Mouse (Mus musculus) liver, adult 2 months (tissue): ENCODE data around the gene Atp5l. TPM values are rescaled to one million over a fixed set of nuclear protein-coding genes. Genes with fewer than 3 reads are reported as not detected.

Experiments used
- DNase-seq: peaks from one replicate; pipeline ENCODE4 v3.0.0-alpha.2; 2011; ENCODE audit warnings: low read depth, low spot score; ENCODE audit errors: extremely low read depth
- H3K27ac ChIP-seq: fragments of 200-500 bp; replicated peaks from 2 replicates; pipeline ENCODE4 v1.5.1; 2012; ENCODE audit warnings: low read depth, mild to moderate bottlenecking, control low read depth, inconsistent platforms, low read length; ENCODE audit not compliant: insufficient read depth
- H3K27me3 ChIP-seq: fragments of 200-500 bp; 2 replicates; pipeline ENCODE4 v1.6.1; 2012; ENCODE audit warnings: mild to moderate bottlenecking, moderate library complexity, low read length, inconsistent platforms; ENCODE audit not compliant: control insufficient read depth, insufficient read depth
- H3K36me3 ChIP-seq: fragments of 200-500 bp; 2 replicates; pipeline ENCODE4 v1.6.1; 2012; ENCODE audit warnings: low read length, inconsistent platforms; ENCODE audit not compliant: control insufficient read depth, insufficient read depth
- H3K4me1 ChIP-seq: fragments of 200-500 bp; 2 replicates; pipeline ENCODE4 v1.6.1; 2011; ENCODE audit warnings: low read length; ENCODE audit not compliant: control insufficient read depth, insufficient read depth
- H3K4me3 ChIP-seq: fragments of 200-500 bp; 2 replicates; pipeline ENCODE4 v1.5.1; 2011; ENCODE audit warnings: low read depth, mild to moderate bottlenecking, control low read depth, low read length, moderate library complexity; ENCODE audit not compliant: insufficient read depth
- H3K79me2 ChIP-seq: fragments of 200-500 bp; 2 replicates; pipeline ENCODE4 v1.6.1; 2012; ENCODE audit warnings: inconsistent platforms, mild to moderate bottlenecking, low read length, moderate library complexity; ENCODE audit not compliant: control insufficient read depth, insufficient read depth
- H3K9ac ChIP-seq: fragments of 200-500 bp; 2 replicates; pipeline ENCODE4 v1.6.1; 2012; ENCODE audit warnings: low read depth, mild to moderate bottlenecking, control low read depth, inconsistent platforms, low read length
- CTCF ChIP-seq: fragments of 200-500 bp; IDR thresholded peaks from 2 replicates; pipeline ENCODE4 v1.5.1; 2011; ENCODE audit warnings: low read depth, low read length, control low read depth
- POLR2A ChIP-seq: fragments of 200-500 bp; IDR thresholded peaks from 2 replicates; pipeline ENCODE4 v1.6.1; 2011; ENCODE audit warnings: low read length, control low read depth; ENCODE audit not compliant: insufficient read depth; ENCODE audit errors: extremely low read depth
- WGBS: fragments of 180-500 bp; shearing (Covaris S2); methylation state at CpG from one replicate; pipeline ENCODE4 v1.1.7; 2018; 5-methylcytosine and 5-hydroxymethylcytosine counted together
- polyA plus RNA-seq: library from polyadenylated mRNA; depleted of rRNA; stranded (reverse); fragments of >200 nt; gene quantifications from 2 replicates; pipeline ENCODE4 v1.2.3, GENCODE M21; 2012
- total RNA-seq: library from RNA; depleted of rRNA; stranded (reverse); fragments of >200 nt; gene quantifications from 2 replicates; pipeline ENCODE4 v1.2.3, GENCODE M21; 2014

Gene Atp5l
- total and polyA plus RNA-seq, 2 experiments: 372 to 586 TPM

- under 1% methylated on average over 39 of the region's 39 CpGs for WGBS
- Histone ChIP-seq H3K4me1 (no peaks in the 10 kb centered on the region; the same call in 1 of the 2 replicates), H3K27me3 (no peaks in the 10 kb centered on the region), H3K4me3 (peak within 1 kb of the TSS; percentile 67), H3K36me3 (peaks cover 26% of the 10 kb centered on the region), H3K79me2 (peaks cover 15% of the 10 kb centered on the region), H3K9ac (peak within 1 kb of the TSS; percentile 77), H3K27ac (peak within 1 kb of the TSS; percentile 89)
- TF ChIP-seq POLR2A (peak; percentile 37; the same call in 1 of the 2 replicates), CTCF (no peak)
- DNase-seq: peak; percentile 95
Measured at GRCm38 (mm10) chr9:44965126-44965832, 44.7 kb upstream of the Atp5l start, which contains the start of gene Ube4a. Gene Ube4a, minus strand, starts transcription at chr9:44965600.

- 97% methylated on average over 3 of the region's 3 CpGs for WGBS
- Histone ChIP-seq H3K36me3 (peaks cover 83% of the 10 kb centered on the region), H3K79me2 (no peaks in the 10 kb centered on the region), H3K27me3 (no peaks in the 10 kb centered on the region), H3K4me3 (no peak overlapping the region), H3K4me1 (no peaks in the 10 kb centered on the region), H3K27ac (no peak overlapping the region), H3K9ac (no peak overlapping the region)
- TF ChIP-seq CTCF (no peak), POLR2A (no peak)
- DNase-seq: no peak
Measured at GRCm38 (mm10) chr9:44954432-44954831, 33.9 kb upstream of the Atp5l start.

GRCm38 (mm10) chr9:44947836-44948235 is 27.3 kb upstream of the Atp5l start:
- Histone ChIP-seq H3K4me3 (no peak overlapping the region), H3K9ac (no peak overlapping the region), H3K36me3 (peaks cover 88% of the 10 kb centered on the region), H3K79me2 (no peaks in the 10 kb centered on the region), H3K4me1 (peaks cover 3% of the 10 kb centered on the region; the same call in 1 of the 2 replicates), H3K27me3 (no peaks in the 10 kb centered on the region), H3K27ac (no peak overlapping the region)
- WGBS: 87% methylated on average over 5 of the region's 5 CpGs
- no peak for DNase-seq
- TF ChIP-seq POLR2A (no peak), CTCF (no peak)

DNA sequence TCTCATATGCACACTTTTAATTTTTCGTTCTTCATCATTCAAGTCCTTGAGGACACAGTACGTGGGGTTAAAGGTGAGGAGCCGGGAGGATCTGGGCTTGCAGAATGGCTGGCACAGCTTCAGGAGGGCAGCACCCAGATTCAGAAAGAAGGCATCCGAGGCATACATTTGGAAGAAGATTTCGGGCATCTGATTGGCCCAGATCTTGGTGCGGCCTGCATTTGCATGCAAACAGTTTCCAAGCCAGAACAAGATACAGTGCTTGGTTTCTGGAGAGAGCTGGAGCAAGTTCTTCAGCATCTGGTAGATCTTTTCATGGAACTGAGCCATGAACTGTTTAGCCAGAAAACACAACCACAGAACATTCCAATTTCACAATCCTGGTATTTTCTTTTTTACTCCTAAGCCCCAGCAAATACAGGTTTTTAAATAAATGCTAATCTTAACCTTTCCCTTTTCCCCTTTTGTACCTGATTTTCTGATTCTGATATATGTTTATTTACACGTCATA is 25.7 kb upstream of the Atp5l start:
- peak; percentile 74 for DNase-seq
- Histone ChIP-seq H3K36me3 (peaks cover 90% of the 10 kb centered on the region), H3K9ac (no peak overlapping the region), H3K4me1 (peaks cover 3% of the 10 kb centered on the region; the same call in 1 of the 2 replicates), H3K79me2 (no peaks in the 10 kb centered on the region), H3K27me3 (no peaks in the 10 kb centered on the region), H3K27ac (no peak overlapping the region), H3K4me3 (no peak overlapping the region)
- no peak for TF ChIP-seq POLR2A
- TF ChIP-seq CTCF: no peak
- WGBS: 52% methylated on average over 7 of the region's 7 CpGs

DNA sequence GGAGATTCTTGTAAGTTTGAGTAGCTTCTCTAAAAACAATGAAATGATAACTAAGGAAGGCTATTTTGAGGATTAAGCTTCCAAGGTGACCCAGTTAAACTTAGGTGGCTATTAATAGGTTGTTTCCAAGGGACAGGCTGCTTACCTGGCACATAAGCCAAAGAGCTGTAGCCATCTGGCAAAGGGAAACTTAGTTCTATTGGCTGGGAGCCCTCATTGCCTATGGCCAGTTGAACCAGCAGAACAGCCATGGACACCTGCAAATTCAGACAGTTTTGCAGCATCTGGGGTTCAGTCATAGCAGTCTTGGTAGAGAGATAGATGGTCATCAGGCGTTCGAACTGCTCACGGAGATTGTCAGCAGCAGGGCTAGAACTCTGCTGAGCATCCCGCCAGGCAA is 21.9 kb upstream of the Atp5l start:
- Histone ChIP-seq H3K36me3 (peaks cover 89% of the 10 kb centered on the region), H3K27me3 (no peaks in the 10 kb centered on the region), H3K9ac (no peak overlapping the region), H3K4me1 (peaks cover 3% of the 10 kb centered on the region; the same call in 1 of the 2 replicates), H3K79me2 (no peaks in the 10 kb centered on the region), H3K27ac (no peak overlapping the region), H3K4me3 (no peak overlapping the region)
- WGBS: 95% methylated on average over 4 of the region's 4 CpGs
- peak; percentile 28 for DNase-seq
- TF ChIP-seq CTCF (no peak), POLR2A (no peak)

DNA sequence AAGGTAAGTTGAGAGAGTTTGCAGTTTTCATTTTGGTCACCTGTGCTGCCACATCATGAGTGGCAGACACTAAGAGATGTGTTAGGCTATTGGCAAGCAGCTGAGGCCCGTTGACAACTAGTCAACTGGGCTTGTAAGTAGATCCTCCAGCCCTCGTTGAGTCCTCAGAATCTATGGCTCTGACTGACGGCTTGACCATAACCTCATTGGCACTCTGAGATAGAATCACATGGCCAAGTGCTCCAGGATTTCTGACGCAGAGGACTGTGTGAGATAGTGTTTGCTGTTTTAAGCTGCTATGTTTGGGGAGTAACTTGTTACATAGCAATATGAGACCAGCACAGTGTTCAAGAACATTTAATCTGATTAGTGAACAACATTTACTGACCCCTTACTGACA is 21.2 kb upstream of the Atp5l start:
- Histone ChIP-seq H3K4me3 (no peak overlapping the region), H3K4me1 (peaks cover 3% of the 10 kb centered on the region; the same call in 1 of the 2 replicates), H3K27me3 (no peaks in the 10 kb centered on the region), H3K27ac (no peak overlapping the region), H3K36me3 (peaks cover 89% of the 10 kb centered on the region), H3K79me2 (no peaks in the 10 kb centered on the region), H3K9ac (no peak overlapping the region)
- WGBS: 84% methylated on average over 4 of the region's 4 CpGs
- TF ChIP-seq CTCF (no peak), POLR2A (no peak)
- no peak for DNase-seq
